Mouse (Mus musculus) E14TG2a.4 (cell line): ENCODE data around the gene Myd88.
A peak's percentile ranks its signal among the peaks of the same experiment; 100 is the strongest.

ENCODE experiments used
- CTCF ChIP-seq: conservative IDR thresholded peaks from 2 replicates; pipeline ENCODE4 v1.5.1; 2014; ENCODE audit warnings: low read length
- NANOG ChIP-seq: IDR thresholded peaks from 2 replicates; pipeline ENCODE4 v1.6.1; 2014; ENCODE audit warnings: borderline replicate concordance, low read length, mixed read lengths

DNA sequence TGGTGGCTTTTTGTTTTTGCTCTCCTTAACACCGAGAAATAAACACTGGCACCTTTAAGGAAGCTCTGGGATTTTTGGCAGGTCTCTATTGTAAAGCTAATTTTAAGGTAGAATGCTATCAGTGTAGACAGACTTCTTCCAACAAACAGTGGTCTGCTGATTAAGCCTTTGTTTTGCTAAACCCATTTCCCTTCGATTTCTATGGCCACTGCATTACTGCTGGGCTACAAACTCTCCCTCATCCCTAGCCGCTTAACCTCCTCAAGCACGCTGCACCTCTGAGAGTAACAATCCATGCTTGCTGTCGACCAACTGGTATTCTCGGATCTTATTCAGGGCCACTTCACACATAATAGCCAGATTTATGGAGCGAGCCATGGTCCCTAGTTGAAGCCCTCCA lies 20.3 kb downstream of the Myd88 start:
- TF ChIP-seq NANOG (0 out of 2 replicates have a peak, but pooled peaks have one; percentile 9), CTCF (no peak)
